Mouse (Mus musculus): Measurements from ENCODE around the gene Hic1.
A peak's percentile ranks its signal among the peaks of the same experiment; 100 is the strongest.

DNA sequence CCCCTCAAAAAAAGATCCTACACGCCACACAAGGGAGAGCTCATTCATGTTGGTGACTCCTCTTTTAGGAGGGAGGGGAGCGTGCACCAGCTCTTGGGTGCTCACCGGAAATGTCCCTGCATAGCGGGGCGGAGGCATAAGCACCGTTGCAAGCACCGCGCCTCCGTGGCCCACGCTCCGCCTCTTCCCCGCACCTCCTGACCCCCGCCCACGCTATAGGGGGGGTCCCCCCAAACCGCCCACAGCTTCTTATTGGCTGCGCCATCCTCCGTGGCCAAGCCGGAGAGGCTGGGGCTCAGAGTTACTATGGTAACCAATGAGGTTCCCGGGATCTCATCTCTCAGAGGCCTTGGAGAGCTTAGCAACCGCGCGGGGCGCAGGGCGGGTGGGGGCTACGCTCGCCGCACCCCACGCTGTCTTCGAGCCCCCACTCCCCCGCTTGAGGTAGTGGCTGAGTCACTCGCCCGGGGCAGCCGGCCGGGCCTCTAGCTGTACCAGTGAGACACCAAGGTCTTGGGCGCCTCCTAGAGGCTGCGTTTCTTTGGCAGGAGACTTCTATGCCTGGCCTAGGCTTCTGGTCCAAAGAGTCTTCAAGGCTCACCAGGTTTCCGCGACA, 925 bp upstream of the Hic1 start:
- TF ChIP-seq CTCF (IDR thresholded peaks at IDR 0.05; ENCODE audit: control insufficient read depth, insufficient read depth, insufficient read length): peak; percentile 78
- TF ChIP-seq MYOD1 (IDR thresholded peaks at IDR 0.05; ENCODE audit: control insufficient read depth, insufficient read length, low read depth): no peak
- no peak for TF ChIP-seq FOSL1 (IDR thresholded peaks at IDR 0.05; ENCODE audit: insufficient read depth, low read length, poor library complexity, severe bottlenecking)
- no peak for TF ChIP-seq USF1 (IDR thresholded peaks at IDR 0.05; ENCODE audit: low read depth)
- TF ChIP-seq MYOG (IDR thresholded peaks at IDR 0.05; ENCODE audit: control insufficient read depth, extremely low read depth, insufficient read length): no peak
- TF ChIP-seq CEBPB (IDR thresholded peaks at IDR 0.05; ENCODE audit: low read depth): no peak
- no peak for TF ChIP-seq MAX (IDR thresholded peaks at IDR 0.05)

All from C2C12 (cell line).